Mouse (Mus musculus) layer of hippocampus, adult 2 months (tissue): ENCODE measurements around the gene Zfp366. TPM values are rescaled to one million over a fixed set of nuclear protein-coding genes. Genes with fewer than 3 reads are reported as not detected.
A peak's percentile ranks its signal among the peaks of the same experiment; 100 is the strongest.
"Not testable (repeated sequence)": the region's sequence is repeated elsewhere in the genome, so short reads cannot be mapped to it uniquely, and the experiment has no call there.

Experiments
- DNase-seq, 2 experiments: peaks; one replicate each; pipeline ENCODE4 v3.0.0; 2022; ENCODE audit warnings: low spot score in 2 of 2
- H3K27ac ChIP-seq: fragments of 200-600 bp; 2 replicates; pipeline ENCODE4 v1.8.1; 2022
- H3K4me3 ChIP-seq: fragments of 200-600 bp; 2 replicates; pipeline ENCODE4 v1.8.1; 2022; ENCODE audit warnings: mild to moderate bottlenecking
- CTCF ChIP-seq: fragments of 200-600 bp; conservative IDR thresholded peaks from 2 replicates; pipeline ENCODE4 v1.8.1; 2022; ENCODE audit warnings: antibody characterized with exemption, mild to moderate bottlenecking, moderate library complexity
- total RNA-seq, 2 experiments: library from RNA; stranded (reverse); gene quantifications; 2 replicates each; pipeline ENCODE4 v1.2.3; 2021

Zfp366 gene
- total RNA-seq, 2 experiments from 2014 or later, result 2.5 to 4.9 TPM

- Histone ChIP-seq H3K27ac (0 out of 2 replicates have a peak overlapping the region, but pooled peaks have one; percentile 19), H3K4me3 (no peak overlapping the region)
- DNase-seq, result no peak
- no peak for TF ChIP-seq CTCF
Observed at GRCm38 (mm10) chr13:99163521-99164359, 20.9 kb upstream of the Zfp366 start.

GRCm38 (mm10) chr13:99164360-99164759, 20.3 kb upstream of the Zfp366 start:
- Histone ChIP-seq H3K4me3 (no peak overlapping the region), H3K27ac (no peak overlapping the region)
- DNase-seq, result no peak
- TF ChIP-seq CTCF, result no peak

GRCm38 (mm10) chr13:99169401-99169800, 15.2 kb upstream of the Zfp366 start:
- Histone ChIP-seq H3K27ac (no peak overlapping the region), H3K4me3 (no peak overlapping the region)
- no peak for TF ChIP-seq CTCF
- no peak for DNase-seq

GRCm38 (mm10) chr13:99170337-99170736, 14.3 kb upstream of the Zfp366 start:
- no peak for DNase-seq
- no peak overlapping the region for H3K4me3 ChIP-seq
- peak; percentile 77 for TF ChIP-seq CTCF
- no peak overlapping the region for H3K27ac ChIP-seq

- no peak overlapping the region for H3K4me3 ChIP-seq
- DNase-seq, result no peak
- peak overlapping the region; percentile 57; the same call in 1 of the 2 replicates for H3K27ac ChIP-seq
- no peak for TF ChIP-seq CTCF
Observed at GRCm38 (mm10) chr13:99173849-99174248, 10.8 kb upstream of the Zfp366 start.

GRCm38 (mm10) chr13:99182828-99183227, 1.8 kb upstream of the Zfp366 start:
- DNase-seq, H3K4me3 ChIP-seq: not testable (repeated sequence)
- peak overlapping the region; percentile 85 for H3K27ac ChIP-seq

GRCm38 (mm10) chr13:99183257-99183895, 1.2 kb upstream of the Zfp366 start:
- H3K4me3 ChIP-seq, result no peak overlapping the region
- TF ChIP-seq CTCF, result no peak
- H3K27ac ChIP-seq, result peak overlapping the region; percentile 85
- no peak for DNase-seq

- no peak for TF ChIP-seq CTCF
- Histone ChIP-seq H3K27ac (peak overlapping the region; percentile 85), H3K4me3 (peak overlapping the region; percentile 31)
- DNase-seq, result no peak
Observed at GRCm38 (mm10) chr13:99185573-99185972, 950 bp downstream of the Zfp366 start.

- TF ChIP-seq CTCF, result no peak
- Histone ChIP-seq H3K4me3 (peak overlapping the region; percentile 31), H3K27ac (peak overlapping the region; percentile 85)
- DNase-seq, result no peak
Observed at GRCm38 (mm10) chr13:99186138-99186853, 1.7 kb downstream of the Zfp366 start.

- H3K4me3 ChIP-seq, result peak overlapping the region; percentile 8; the same call in 1 of the 2 replicates
- peak overlapping the region; percentile 85 for H3K27ac ChIP-seq
- no peak for DNase-seq
- TF ChIP-seq CTCF, result no peak
Observed at GRCm38 (mm10) chr13:99186859-99187258, 2.2 kb downstream of the Zfp366 start.

GRCm38 (mm10) chr13:99187456-99187855, 2.8 kb downstream of the Zfp366 start:
- Histone ChIP-seq H3K27ac (peak overlapping the region; percentile 85), H3K4me3 (peak overlapping the region; percentile 8; the same call in 1 of the 2 replicates)
- no peak for DNase-seq
- TF ChIP-seq CTCF, result no peak

GRCm38 (mm10) chr13:99188625-99189024, 4.0 kb downstream of the Zfp366 start:
- Histone ChIP-seq H3K27ac (peak overlapping the region; percentile 85), H3K4me3 (peak overlapping the region; percentile 30; the same call in 1 of the 2 replicates)
- DNase-seq, result peak in 1 of 2 experiments; percentile 26
- no peak for TF ChIP-seq CTCF

- no peak for TF ChIP-seq CTCF
- Histone ChIP-seq H3K4me3 (no peak overlapping the region), H3K27ac (peak overlapping the region; percentile 85)
- DNase-seq, result no peak
Observed at GRCm38 (mm10) chr13:99189671-99190070, 5.0 kb downstream of the Zfp366 start.
